Mouse (Mus musculus) frontal cortex, postnatal 25 days (tissue): ENCODE data around the gene Elp6.

Source experiments
- DNase-seq, 2 experiments: peaks; one replicate each; pipeline ENCODE4 v3.0.0; 2022; ENCODE audit warnings: low spot score in 2 of 2

Gene Elp6

DNA sequence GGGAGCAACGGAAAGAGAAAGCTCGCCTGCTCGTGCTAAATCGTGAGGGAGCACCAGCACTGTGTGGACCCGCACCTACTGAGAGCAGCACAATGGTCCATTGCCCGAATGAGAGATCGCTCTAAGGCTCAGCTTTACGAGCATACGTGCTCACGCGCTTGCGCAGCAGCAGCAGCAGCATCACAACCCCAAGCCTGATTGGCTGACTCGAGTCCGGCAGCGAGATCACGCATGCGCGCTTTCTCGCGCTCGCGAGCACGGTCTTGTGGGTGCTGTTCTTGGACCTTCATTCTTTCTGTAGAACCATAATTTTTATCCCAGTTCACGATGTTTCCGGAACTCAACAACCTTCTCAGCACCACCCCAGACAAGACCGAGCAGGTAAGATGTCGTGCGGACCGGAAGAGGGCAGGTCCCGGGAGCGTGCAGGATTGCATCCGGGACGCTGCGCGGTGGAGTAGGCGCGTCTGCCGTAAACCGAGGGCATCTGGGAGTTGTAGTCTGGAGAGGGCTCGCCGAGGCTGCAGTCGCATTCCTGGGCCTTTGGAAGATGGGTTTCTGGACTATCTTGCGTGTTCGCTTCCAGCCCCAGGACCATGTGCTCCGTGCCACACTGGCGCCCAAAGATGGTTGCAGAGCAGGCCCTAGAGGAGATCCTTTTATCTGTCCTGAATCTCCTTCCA, at the start of gene Elp6:
TSS of gene Elp6 (plus strand) at position 205 of the 683 bp plus-strand sequence.
- DNase-seq: peak; percentile 91

GRCm38 (mm10) chr9:110255407-110256019, 49.5 kb upstream of the Elp6 start:
- DNase-seq: no peak

DNA sequence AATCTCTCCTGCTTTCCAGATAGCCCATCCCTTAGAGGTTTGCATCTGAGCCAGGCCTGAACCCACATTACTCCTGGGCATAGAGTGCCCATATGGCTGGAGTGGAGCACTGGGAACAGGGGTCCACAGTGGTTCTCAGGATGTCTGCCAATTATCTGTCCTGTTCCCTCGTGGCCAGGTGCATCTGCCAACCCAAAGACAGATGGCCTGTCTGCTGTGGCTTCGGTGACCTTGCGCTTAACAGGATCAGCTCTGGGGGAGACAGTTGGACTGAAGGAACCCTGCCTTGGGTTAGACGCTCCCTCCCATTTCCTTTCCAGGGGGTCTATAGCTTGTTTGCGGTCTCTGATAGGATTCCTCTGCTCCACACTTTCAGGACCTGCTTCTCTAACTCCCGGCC, 46.3 kb upstream of the Elp6 start:
- DNase-seq: no peak

DNA sequence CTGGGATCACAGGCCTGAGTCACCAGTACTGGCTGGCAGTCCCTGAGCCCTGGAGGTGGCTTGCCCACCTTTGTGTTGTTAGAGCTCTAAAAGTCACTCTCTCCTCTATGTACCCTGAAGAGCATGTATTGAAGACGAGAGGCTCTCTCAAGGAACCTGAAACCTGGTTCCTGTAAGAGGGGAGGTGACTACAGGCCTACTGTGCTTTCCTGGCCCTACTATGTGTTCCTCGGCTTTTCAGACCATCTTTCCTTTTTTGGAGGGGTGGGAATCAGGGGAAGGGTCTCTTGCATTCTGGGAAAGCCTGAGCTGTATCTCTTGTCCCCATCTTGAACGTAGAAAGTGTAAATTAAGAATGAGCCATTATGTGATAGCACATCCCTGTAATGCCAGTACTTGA, 45.9 kb upstream of the Elp6 start:
- DNase-seq: no peak

DNA sequence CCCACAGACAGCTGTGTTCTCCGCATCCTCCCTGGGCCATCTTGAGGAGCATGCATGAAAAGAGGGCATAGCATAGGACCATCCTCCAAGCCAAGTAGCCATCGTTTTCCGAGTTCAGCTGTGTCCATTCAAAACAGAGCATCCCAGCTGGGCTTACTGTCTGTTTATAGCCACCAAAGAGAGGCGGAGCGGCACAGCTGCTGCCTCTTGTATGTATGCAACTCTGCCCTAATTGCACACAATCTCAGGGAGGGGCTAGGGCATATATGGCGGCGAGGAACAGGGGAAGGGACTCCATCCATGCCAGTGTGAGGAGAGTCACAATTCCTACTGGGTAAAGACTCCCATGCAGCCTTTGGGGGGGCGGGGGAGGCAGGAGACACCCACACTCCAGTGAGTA, 41.8 kb upstream of the Elp6 start:
- no peak for DNase-seq

- no peak for DNase-seq
Measured at GRCm38 (mm10) chr9:110264991-110265390, 40.0 kb upstream of the Elp6 start.

DNA sequence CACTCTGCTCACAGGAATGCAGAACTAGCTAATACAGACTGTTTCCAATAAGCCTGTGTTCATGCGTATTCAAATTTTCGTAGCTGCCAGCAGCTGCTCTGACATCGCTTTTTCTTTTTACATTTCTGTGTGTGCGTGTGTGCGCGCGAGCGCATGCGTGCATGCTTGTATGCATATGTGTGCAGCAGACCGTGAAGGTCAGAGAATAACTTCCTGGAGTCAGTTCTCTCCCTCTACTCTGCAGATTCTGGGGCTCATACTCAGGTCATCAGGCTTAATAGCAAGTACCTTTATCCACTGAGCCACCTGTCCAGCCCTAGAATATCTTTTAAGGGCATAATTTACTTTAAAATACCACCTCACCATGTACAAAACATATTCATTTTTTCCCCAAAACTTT, 36.6 kb upstream of the Elp6 start:
- no peak for DNase-seq

GRCm38 (mm10) chr9:110272330-110272729, 32.6 kb upstream of the Elp6 start:
- DNase-seq: no peak

DNA sequence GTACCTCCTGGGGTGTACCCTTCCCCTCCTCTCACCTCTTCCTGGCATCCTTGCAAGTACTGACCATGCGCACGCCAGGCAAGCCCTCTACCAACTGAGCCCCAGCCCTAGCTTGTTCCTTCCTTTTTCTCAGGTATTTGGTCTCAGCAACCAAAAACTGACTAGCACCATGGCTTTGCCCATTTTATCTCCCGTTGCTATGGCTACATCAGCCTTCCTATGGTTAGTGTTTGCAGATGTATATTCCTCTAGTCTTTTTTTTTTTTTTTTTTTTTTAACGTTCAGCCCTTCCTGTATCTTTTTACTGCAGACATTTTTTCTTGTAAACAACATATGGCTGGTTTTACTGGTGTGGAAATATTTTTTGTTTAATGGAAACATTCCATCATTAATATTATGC, 31.5 kb upstream of the Elp6 start:
- DNase-seq: no peak

DNA sequence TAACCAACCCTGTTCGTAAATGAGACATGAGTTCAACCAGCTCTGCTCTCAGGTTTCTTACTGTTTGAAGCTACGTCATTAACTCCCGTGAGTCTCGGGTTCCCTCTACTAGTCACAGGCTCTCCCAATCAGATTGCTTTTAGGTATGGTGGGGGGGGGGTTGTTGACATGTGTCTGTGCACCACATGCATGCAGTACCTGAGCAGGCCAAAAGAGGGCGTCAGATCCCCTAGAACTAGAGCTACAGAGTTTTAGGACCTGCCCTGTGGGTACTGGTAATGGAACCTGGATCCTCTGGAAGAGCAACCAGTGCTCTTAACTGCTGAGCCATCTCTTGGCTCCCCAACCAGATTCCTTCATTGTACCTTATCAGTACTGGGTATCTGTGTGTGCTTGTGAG, 29.1 kb upstream of the Elp6 start:
- no peak for DNase-seq

- DNase-seq: peak in 1 of 2 experiments; percentile 48
Measured at GRCm38 (mm10) chr9:110277431-110277881, 27.5 kb upstream of the Elp6 start.

- no peak for DNase-seq
Measured at GRCm38 (mm10) chr9:110284075-110284697, 20.8 kb upstream of the Elp6 start.

GRCm38 (mm10) chr9:110287321-110287924, 17.6 kb upstream of the Elp6 start:
- no peak for DNase-seq

DNA sequence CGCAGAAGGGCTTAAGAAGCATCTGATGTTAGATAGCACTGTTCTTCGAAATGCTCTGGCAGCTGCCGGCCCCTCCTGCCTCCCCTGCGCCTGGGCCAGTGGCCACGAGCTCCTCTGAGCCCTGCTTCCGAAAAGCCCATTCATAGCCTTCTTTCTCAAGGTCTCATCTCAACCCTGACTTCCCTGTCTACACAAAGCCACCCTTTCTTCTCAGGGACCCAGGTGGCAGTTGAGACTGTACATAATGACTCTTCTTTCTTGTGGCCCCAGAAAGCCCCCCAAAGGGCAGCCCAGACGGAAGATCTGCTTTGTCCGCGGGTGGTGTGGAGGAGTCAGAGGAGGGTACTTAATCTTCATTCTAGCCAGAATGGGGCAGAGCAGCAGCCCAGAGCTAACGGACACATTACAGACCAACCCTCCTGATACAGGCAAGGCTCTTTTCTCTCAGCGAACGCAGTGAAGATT, 11.7 kb upstream of the Elp6 start:
- no peak for DNase-seq

- DNase-seq: no peak
Measured at GRCm38 (mm10) chr9:110293873-110294415, 11.0 kb upstream of the Elp6 start.

DNA sequence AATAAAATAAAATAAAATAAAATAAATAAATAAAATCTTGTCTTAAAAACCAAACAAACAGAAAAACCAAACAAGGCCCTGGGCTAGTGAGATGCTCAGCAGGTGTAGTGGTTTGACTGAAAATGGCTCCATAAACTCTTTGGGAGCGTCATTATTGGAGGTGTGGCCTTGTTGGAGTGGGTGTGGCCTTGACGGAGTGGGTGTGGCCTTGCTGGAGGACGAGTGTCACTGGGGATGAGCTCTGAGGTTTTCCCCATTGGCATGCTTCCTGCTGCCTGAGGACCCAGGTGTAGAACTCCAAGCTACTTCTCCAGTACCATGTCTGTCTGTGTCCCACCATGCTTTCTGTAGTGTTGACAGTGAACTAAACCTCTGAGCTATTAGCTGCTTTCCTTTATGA, 10.2 kb upstream of the Elp6 start:
- DNase-seq: no peak

DNA sequence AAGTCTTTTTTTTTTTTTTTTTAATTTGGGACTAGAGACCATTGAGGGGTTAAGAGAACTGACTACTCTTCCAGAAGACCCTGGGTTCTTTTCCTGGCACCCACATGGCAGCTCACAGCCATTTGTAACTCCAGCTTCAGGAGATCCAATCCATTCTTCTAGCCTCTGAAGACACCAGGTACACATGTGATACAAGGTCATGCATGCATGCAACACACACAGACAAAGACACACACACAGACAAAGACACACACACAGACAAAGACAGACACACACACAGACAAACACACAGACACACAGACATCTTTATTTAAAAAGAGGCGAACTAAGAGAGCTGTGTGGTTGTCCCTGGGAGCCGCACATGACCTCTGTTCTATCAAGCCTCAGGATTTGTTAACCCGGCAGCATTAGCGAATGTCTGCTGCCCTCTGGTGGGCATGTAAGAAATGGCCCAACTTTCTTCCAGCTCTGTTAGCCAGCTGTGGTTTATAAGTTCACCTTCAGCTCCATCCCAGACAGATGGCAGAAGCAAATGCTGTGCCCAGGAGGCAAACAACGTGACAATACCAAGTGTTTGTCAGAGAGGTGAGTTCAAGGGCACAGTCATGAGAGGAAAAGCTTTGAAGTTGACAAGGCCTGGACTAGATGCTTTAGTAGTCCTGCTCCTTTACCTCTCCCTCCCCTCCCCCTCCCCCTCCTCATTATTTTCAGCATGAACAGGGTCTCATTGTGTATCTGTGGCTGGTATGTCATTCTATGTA, 7.9 kb upstream of the Elp6 start:
- peak; percentile 86 for DNase-seq

- no peak for DNase-seq
Measured at GRCm38 (mm10) chr9:110304516-110304915, 457 bp upstream of the Elp6 start.

GRCm38 (mm10) chr9:110306371-110306770, 1.4 kb downstream of the Elp6 start:
- no peak for DNase-seq

DNA sequence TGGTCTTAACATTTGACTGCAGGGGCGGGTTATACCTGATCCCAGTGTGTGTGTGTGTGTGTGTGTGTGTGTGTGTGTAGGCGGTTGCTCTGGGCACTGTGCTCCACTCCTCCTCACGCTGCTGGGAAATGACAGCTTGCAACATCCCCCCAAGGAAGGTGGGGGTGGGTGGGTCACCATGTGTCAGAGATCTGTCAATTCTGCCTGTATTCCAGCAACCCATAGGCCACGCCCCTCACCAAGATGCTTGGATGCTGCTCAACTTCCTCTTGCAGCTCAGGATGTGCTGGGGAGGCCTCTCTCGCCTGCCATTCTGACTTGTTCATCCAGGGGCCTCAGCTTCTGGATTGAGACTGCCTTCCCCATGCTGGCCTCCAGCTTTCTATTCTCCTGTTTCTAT, 9.7 kb downstream of the Elp6 start:
- DNase-seq: no peak

DNA sequence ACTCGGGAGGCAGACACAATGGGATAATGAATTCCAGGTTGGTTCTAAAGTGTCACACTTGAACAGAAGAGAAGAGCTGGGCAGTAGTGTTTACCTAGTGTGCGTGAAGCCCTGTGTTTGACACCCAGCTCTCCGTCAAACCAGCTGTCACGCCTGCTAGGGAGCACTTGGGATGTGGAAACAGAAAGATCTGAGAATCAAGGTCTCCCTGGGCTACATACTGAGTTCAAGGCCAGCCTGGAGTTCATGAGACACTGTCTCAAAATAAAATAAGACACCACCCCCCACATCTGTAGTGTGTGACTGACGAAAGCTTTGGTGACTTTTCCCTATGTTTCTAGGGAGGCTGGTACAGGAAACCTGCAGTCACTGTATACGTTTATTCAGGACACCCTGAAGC, 10.4 kb downstream of the Elp6 start:
- DNase-seq: no peak

- DNase-seq: no peak
Measured at GRCm38 (mm10) chr9:110315904-110316303, 10.9 kb downstream of the Elp6 start.
